Mouse (Mus musculus) lung, postnatal 25 days (tissue): ENCODE measurements around the gene Uqcr10.

Experiments
- DNase-seq: peaks from one replicate; pipeline ENCODE4 v3.0.0; 2022; ENCODE audit warnings: low spot score

The Uqcr10 gene

DNA sequence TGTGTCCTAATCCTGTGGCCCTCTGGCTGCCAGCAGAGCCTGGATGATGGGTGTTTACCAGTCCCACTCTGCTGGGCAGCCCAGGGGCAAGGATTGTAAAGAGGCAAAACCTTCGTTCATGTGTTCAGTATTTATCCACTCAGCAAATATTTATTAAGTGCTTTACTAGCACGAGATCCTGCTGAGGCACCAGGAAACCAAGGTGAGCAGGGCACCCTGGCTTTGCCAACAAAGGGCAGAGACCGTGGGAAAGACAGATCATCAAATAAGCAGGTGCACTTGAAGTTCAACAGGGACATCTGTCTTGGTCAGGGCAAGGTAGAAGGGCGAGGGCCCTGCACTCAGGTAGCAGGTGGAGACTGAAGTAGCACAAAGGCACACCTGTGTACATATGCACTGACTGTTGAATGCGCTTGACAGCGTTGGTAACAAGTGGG, 29.0 kb downstream of the Uqcr10 start:
- peak; percentile 68 for DNase-seq

DNA sequence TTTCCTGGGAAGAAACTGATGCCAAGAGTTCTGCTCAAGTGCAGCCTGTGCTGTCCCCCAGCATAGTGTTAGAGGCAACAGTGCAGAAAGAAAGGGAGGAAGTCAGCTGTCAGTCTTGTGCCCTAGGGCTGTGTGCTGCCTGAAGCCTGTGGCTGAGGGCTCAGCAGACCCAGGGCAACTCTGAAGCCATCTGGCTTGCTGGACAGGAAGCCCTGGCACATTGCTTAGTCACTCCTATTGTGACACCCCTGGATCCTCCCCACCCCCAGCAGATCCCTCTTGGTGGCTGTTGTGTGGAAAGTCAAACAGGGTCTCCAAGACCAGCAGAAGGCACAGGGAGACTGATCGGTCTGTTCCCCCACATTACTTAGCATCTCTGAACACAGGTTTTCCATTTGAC, 29.5 kb downstream of the Uqcr10 start:
- peak; percentile 35 for DNase-seq

GRCm38 (mm10) chr11:4671736-4672135, 32.4 kb downstream of the Uqcr10 start:
- no peak for DNase-seq

- DNase-seq = no peak
These were observed 41.7 kb downstream of the Uqcr10 start for GRCm38 (mm10) chr11:4662496-4662878.

DNA sequence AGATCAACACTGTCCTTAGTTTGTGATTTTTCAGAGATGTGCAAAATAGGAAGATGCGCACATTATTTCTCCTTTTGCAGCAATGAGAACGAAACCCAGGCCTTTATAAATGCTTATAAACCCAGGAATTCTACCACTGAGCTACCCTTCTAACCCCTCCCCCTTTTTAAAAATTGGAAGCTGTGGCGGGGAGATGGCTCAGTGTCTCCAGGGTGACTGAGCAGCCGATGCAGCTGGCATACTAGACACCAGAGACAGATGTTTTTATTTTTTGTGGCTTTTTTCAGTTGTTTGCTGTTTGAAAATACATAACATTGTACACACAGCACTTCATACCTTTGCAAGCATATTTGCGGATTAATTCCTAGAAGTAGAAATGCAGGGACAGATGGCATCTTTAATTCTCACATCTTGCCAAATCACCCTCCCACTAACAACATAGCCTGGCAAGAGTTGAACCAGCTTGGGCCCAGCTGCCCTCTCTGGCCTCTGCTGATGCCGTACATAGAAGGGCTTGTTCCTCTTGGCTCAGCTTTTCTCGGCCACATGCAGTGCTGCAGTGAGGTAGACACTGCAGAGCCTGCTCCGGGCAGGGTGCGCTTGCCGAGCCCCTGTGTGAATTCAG, 42.2 kb downstream of the Uqcr10 start:
- peak; percentile 28 for DNase-seq

- DNase-seq = peak; percentile 41
These were observed 42.8 kb downstream of the Uqcr10 start for GRCm38 (mm10) chr11:4661324-4661723.

DNA sequence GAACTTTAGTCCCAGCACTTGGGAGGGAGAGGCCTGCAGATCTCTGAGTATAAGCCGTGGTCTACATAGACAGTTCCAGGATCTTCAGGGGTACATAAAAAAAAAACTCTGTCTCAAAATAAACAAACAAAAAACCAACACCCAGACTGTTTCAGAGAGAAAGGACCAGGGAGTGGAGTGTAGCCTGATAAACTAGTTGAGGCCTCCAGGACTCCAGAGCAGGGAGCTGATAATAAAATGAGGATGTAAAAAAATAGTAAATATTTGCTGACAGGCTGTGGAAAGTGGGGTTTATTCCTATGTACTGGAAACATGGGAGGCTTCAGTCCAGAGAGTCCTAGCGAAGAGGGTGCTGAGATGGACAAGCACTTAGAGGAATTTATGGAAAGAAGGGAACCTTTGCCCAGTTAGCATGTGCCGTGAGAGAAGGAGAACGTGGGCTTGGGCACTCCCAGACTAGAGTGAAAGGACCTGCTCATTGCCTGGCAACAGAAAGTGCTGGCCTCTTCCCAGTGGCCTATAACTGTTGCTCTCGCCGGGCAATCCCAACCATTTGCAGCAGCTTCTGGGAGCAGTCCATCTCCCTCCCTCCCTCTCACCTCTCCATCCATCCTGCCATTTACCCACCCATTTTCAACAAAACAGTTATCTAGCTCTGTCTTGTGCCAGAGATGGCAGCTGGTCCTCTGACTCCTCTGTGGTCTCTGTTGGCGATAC, 43.7 kb downstream of the Uqcr10 start:
- DNase-seq = no peak

- DNase-seq = no peak
These were observed 44.3 kb downstream of the Uqcr10 start for GRCm38 (mm10) chr11:4659818-4660217.
